Mouse (Mus musculus) T-helper 1 cell (primary cell): Measurements from ENCODE around the gene Map3k20.

Experiments
- in situ Hi-C: fragments of 300-600 bp; cut with MboI, MseI; formaldehyde crosslinking; loops from one replicate; pipeline ENCODE4 v1.15.1; 2025; ENCODE audit warnings: high pct_unique_total_duplicates

The Map3k20 gene

DNA sequence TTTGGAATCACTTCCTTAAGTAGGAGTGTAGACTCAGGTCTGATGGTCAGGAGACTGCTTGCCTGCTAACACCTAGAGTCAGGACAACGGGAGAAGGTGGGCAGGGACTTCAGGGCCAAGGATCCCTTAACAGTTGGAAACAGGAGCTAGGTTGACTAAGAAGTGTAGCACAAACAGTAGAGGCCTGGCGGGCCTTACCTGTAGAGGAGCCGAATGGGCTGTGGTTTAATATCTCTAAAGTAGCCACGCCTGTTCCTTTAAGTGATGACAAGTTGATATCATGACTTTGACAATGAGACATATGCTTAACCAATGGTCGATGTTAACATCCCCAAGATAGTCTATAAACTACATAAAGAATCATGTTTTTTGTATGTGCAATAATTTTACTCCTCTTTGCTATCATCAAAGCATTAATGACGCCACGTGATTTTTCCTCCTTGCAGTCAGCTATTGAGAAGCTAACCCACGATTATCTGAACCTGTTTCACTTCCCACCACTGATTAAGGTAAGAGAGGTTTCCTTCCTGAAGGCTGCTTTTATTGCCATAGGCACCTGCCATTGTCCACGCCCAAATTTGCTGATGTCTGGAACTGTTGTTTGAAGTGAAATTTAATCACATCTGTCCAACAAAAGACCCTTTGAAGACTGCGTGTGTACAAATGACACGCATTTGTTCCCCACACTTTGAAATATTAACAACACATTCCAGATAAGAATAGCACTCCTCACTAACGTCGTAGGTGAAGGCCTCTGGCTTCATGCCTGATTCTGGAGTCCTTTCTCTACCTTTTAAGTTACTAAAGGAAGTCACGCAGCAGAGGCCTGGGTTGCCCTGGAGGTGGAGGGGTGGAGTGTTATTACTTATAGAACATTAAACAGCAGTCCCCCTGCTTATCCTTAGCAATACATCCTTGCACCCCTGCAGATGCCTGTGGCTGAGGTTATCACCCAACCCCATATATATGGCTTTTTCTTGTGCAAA, 131.0 kb downstream of the Map3k20 start:
- in situ Hi-C loops, result no loop called here

DNA sequence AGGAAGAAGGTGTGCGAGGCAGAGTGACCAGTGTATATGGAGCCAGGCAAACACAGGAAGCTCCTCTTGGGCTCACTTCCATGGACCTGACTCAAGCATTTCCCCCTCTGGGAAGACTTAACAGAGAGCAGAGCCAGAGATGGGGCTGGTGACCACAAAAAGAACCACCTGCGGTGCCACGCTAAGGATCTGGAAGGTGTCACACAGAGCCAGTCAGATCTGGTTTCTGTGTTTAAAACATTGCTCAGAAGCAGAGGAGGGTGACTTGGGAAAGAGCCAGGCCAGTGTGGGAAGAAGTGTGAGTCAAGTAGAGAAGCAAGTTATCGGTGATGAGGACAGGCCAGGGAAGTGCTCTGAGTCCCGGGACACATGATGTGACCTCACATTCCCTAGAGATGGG, 135.1 kb downstream of the Map3k20 start:
- in situ Hi-C loops, result no loop called here

DNA sequence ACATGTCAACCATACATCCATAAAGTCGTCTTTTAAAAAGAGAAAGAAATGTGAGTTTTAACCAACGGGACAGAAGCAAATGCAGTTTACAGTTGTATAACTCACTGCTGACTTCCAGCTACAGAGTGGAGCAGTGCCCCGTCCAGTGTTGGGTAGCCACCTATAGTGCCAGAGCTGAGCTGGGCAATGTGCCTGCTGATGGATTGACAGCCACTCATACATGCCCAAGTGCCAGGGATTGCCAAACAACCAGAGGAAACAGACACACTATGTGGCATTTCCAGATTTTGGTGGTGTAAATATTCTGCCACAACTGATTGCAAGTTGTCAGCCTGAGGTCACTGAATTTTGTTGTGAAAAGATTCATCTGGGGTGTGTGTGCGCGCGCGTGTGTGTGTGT, 139.2 kb downstream of the Map3k20 start:
- in situ Hi-C loops, result no loop called here

DNA sequence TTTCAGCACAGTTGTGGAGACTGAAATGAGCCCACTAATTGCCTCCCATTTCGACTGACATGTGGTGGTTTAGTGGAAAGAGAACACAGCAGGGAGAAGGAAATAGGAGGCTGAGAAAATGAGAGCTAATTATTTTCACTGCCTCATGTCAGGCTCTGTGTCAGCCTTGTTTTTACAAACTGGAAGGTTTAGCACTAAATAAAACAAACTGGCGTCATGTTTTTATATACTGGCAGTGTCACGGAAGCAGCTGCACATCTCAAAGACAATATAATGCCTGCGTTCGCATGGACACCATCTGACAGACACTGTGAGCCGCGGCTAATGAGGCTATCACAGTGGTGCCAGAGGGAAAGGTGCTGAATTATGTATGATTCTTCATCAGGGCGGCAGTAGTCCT, 141.3 kb downstream of the Map3k20 start:
- in situ Hi-C loops, result no loop called here

DNA sequence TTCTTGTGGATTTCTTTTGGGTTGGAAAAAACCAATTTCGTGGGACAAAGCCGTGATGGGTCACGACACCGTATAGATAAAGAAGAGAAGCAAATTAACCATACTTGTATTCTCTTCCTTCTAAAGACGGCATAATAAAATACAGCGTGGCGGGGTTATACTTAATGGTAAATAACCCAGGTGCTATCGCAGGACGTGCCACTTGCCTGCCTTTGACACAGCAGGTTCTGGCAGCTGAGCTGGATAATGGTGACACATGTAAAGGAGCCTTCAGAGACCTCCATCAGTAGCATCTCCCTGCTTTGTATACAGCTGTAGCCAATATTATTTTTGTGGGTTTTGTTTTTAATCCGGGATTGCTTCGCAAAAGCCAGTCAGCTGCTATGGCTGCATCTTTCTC, 141.9 kb downstream of the Map3k20 start:
- in situ Hi-C loops, result no loop called here

DNA sequence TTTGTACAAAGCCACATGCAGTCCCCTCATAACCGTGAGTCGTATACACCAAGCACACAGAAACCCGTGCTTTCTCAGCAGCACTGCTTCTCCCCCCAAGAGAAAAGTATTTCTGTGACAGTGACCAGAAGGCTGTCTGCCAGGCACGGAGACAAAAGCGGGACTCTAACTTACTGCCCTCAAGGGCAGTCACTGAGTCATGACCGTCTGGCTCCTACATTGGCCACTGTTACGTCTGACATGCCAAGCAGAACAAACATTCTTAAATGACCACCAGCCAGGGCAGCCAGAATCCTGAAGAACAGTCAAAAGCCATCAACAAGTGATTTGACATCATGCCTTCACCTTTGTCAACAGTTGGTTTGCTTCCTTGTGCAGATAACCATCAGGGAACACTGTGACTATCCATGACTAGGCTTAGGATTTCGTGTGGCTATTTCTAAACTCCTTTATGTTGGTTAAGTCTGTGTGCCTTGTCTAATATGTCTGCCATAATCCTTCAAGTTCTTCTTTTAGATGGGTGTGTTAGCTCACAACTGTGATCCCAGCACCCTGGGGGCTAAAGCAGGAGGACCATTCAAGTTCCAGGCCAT, 153.6 kb downstream of the Map3k20 start:
- in situ Hi-C loops, result no loop called here

DNA sequence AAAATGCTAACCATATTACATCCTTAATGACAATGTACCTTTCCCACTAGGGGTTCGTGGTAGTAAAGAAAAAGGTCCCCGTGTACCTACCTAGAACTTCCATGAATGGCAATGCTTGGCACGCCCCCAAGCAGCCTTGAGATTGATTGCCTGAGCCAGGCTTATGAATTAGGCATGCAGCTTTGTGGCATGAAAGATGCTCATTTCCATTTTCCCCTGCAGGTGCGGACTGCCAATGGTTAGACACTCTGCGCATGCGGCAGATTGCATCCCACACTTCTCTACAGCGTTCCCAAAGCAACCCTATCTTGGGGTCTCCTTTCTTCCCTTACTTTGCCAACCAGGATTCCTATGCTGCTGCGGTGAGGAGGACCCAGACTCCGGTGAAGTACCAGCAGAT, 155.6 kb downstream of the Map3k20 start:
- in situ Hi-C loops, result no loop called here

DNA sequence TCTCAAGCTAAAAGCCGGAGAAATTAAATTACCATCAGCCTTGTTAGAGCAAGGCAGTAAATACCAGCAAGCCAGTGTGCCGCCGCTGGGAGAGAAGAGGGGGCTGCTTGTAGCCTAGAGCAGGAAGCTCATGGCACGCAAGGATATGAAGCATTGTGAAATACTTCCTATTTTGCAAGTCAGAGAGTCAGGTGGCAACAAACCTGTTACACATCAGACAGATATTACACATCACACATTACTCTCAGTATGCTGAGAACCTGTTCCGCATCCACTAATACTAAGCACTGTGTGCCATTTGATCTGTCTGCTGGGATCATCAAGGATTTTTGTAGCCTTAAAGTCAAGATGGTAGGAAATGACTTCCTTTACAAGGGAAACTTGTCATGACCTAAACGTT, 157.4 kb downstream of the Map3k20 start:
- in situ Hi-C loops, result no loop called here

DNA sequence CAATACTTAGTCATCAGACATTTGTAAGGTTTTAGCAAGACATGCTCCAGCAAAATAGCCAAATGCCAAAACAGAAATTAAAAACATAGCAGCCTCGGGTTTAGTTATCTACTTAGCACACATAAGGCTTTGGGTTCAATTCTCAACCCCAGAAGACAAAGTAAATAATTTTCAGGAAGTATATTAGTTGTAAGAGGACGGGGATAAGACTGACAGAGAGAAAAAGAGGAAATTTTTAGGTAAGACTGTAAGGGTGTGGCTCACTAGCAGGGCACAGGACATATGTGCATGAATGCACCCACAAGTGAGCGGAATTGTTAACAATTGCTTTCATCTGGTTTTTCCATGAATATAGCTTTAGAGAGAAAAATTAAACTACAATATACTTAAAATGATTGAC, 158.5 kb downstream of the Map3k20 start:
- in situ Hi-C loops, result no loop called here

DNA sequence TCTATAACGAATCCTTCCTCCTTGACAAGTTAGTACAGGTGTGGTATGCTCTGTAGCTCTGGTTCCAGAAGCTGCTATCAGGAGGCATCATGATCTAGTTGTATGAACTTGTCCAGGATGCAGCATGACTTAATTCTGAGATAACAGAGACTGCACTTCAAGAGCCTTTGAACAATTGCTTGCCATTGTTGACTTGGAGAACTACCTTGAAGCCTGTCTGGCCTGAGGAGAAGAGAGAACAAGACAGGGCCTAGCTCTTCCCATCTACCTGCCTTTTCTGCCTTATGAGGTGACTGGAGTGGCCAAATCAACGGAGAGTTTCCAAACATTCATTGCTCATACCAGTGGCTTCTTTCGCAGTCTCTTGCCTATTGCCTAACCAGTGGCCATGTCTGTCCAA, 160.7 kb downstream of the Map3k20 start:
- in situ Hi-C loops, result no loop called here

DNA sequence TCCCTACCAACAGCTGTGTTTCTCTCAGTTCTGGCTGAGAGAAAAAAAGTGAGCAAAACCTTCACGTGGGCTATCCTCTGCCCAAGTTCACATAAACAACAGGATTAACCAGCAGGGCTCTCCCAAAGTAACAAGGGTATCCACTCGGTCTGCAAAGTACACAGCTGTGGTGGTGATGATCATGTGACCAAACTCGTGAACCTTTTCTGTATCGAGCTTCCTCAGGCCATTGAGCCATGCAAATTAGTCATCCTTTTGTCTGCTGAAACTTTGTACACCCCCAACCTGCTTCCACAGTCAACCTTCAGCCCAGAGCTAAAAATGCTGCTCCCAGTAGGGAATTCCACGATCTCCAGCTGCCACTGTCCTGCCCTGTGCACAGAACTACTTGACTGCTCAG, 161.2 kb downstream of the Map3k20 start:
- in situ Hi-C loops, result no loop called here

DNA sequence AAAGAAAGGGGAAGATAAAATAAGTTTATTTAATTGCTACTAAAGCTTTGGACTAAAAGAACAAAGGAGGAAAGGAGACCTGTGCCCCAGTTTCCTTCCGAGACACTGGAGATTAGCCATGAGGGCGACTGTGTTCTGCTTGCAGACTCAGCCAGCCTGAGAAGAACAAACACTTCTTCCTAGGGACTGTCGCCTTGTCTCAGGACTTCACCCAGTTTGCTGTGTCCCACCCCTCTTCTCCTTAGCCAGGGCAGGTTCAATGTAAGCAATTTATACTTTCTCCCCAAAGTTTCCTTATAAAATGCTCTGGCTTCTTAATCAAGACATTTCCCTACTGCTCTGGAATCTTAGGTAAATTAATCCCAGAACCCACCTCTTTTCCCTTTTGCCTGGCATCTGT, 168.1 kb downstream of the Map3k20 start:
- in situ Hi-C loops, result no loop called here

DNA sequence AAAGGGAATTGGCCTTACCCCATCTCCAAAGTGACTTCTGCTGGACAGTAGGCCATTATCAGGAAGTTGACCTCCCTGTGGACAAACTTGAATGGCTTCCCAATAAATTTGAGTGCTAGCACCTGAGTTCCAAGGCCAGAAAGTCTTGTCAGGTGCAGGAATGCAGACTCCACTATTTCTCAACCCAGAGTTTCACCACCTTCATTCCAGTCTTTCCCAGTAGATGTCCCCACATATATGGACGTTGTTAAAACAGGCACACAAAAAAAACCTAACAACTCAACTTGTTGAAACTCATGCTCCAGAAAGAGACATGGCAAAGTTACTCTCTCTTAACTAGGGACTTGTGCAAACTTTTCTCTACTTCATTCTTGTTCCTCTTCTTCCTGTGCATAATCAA, 170.8 kb downstream of the Map3k20 start:
- in situ Hi-C loops, result no loop called here

DNA sequence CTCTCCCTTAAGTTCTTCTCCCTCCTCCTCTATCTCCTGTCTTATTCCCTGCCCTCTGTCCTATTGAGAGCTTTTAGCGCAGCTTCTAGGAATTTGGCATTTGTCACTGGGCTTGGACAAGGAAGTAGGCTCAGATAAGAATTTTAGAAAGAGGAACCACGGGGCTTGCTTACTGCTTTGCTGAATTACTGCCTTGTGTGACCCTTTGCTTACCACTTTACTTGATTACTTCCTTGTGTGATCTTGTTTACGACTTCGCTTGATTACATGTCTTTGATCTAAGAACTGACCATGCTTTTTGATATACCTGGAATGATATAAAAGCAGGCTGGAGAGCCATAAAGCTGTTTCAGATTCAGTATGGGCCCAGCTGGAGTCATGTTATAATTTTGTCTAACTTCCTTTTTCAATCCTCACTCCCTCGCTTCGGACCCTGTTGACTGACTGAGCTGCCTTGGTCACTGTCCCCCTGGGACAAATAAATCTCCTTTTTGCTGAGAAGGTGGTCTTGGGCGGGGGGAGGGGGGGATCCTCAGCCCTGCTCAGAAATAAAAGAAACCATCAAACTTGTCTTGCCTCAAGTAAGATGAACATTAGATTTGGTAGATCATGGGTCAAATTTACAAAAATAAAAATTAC, 179.1 kb downstream of the Map3k20 start:
- in situ Hi-C loops, result no loop called here

DNA sequence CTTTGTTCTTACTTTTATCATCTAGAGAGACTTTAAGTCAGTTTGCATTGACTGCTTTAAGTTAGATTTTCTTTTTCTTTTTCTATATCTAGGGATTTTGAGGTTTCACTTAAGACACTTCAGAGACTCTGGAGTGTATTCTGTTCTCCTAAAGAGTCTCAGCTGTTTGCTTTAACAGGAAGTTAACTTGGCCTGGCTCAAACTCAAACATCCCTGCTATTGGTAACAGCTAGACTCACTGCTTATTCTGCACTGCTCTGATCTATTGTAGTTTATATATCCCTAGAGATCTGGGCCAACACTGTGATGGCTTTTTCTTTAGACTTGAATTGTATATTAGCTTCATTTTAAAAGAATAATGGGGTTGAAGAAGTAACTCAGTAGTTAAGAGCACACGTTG, 182.2 kb downstream of the Map3k20 start:
- in situ Hi-C loops, result no loop called here

DNA sequence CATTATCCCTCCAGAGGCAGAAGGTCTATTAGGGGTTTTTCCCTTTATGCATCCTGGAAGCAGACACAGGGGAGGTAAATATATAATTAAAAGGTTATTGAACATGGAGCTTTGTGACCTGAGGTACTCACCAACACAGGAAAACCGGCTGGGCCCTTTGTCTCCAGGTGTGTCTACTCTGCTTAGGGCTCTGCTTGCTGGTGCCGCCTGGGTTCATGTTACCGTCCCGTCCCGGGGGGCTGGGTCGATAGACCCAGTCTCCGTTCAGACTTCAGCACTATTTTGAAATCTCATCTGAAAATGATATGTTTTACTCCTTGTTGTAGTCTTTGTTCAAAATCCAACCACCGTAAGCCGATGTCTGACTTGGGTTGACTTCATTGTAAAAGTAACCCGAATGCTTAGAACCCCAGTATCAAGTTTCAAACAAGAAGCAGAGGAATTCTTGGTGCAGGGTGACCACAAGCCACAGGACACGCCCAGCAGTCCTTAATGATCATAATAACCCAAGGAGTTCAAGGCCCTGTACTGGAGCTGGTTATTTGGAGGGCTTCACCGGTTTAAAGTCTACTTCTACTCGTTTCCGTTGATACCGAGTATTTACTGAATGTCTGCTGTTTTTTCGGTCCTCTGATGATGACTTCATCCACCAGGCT, 186.1 kb downstream of the Map3k20 start:
- in situ Hi-C loops, result no loop called here

DNA sequence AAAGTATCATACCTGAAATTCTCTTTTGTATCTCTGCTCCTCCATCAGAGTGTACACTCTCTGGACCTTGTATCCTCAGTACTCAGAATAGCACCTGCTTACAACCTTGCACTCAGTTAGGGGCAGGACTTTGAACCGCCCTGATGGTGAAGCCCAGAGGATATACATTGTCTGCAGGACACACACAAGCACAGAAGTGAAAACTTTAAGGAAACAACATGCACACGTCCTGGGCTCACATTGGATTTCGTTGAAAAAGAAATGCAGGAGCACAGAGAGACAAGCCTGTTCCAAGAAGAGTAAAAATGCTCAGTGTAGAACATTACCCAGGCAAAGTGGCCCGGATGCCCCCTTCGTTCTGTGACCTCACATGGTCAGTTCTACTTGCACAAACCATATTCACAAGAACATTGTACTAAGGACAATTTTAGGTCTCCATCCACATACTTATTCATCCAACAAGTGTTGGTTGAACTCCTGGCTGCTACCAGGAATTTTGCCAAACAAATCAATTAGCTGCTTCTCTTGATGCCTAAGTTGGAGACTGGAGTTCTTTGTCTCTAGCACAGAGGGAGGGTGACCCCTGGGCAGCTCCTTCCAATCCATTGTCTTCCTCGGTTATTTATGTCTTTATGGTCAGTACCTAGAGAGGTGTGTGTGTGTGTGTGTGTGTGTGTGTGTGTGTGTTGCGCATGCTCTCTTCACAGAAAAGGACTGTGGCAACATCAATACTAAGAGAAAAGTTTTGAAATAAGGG, 189.3 kb downstream of the Map3k20 start:
- in situ Hi-C loops, result no loop called here

DNA sequence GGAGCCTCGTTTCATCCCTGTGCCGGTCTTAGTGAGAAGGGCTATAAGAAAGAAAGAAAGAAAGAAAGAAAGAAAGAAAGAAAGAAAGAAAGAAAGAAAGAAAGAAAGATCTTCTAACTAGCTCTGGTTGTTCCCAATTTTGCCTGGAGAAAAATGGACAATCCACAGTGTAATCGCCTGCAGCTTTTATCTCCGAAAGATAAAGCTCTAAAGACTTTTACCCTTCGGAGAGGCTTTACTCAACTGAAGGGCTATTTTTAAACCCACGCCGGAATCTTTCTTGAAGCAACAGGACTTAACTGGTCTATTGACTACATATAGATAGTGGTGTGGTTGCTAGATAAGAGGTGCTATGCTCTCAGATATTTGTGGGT, 190.0 kb downstream of the Map3k20 start:
- in situ Hi-C loops, result no loop called here

DNA sequence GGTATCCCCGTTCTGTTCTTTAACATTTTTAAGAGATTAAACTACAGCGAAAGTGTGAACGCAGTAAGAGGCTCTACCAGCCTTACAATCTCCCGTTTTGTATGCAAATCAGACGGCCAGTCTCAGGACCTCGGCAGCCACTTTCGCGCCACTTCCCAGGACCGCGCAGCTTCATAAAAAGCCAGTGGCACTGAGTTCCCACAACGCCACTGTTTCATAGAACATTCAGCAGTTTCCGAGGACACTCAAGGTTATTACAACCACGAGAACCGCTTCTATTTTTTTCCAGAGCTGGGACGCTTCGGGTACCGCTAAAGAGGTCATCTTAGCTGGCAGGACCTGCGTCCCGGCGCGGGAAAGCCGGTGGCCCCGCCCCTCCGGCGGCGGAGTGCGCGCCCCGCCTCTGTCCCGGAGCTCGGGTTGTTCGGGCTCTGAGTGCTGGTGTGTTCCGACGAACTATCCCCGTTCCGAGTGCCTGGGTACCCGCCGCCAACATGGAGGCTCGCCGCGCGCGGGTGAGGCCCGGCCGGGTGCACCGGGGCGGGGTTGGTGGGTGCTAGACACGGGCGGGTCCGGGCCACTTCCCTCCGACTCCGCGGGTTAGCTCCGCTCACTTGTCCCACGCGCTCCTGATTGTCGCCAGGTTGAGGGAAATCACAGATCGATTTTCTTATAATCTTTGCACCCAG, 190.5 kb downstream of the Map3k20 start, which contains the start of gene Cdca7:
Gene Cdca7 (plus strand): TSS at position 363 of the 689 bp plus-strand sequence.
- in situ Hi-C loops, result no loop called here

DNA sequence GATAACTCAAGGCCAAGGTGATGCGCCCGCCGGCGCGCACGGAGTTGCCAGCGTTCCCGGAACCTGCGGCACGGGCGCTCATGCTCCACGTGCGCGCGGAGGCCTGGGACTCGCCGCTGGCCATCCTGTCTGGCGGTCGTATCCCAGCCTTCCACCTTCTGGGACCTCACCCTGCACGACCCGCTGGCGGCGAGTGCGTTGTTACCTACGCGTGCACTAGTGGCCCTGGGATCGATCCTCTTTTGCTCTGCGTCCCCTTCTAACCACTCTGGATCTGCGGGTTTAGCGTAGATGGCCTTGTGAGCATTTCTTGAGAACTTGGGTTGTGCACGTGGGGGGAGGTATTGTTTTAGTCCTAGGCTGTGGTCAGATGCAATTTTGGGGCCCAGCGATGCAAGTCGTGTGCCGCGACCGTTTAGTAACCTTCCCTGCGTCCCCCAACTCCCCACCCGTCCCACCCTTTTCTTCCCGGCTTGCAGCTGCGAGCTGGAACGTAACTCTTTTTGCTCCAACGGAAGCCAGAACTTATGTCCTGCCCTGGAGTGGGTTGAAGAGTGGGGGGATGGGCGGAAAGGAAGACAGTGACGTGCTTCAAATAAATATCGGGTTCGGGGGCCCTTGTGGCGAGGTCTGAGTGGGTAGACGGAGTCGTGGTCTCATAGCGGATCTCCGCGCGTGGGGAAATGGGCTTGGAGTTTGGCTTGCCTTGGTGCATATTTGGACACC, 191.2 kb downstream of the Map3k20 start:
- in situ Hi-C loops, result no loop called here
